Mouse (Mus musculus) CH12.LX (cell line): ENCODE data around the gene Slc4a3. TPM values are rescaled to one million over a fixed set of nuclear protein-coding genes. Genes with fewer than 3 reads are reported as not detected.

Source experiments
- DNase-seq: peaks from one replicate; pipeline ENCODE4 v3.0.0-alpha.2; 2013; ENCODE audit errors: extremely low read depth
- H3K27ac ChIP-seq: 2 replicates; pipeline ENCODE4 v1.5.1; 2012; ENCODE audit warnings: low read depth, mild to moderate bottlenecking, control low read depth, moderate library complexity; ENCODE audit not compliant: insufficient read depth
- H3K27me3 ChIP-seq: replicated peaks from 2 replicates; pipeline ENCODE3; 2012; ENCODE audit warnings: inconsistent platforms
- H3K36me3 ChIP-seq, 2 experiments: replicated peaks in 1 of 2; 2 replicates each; pipeline versions ENCODE3 to v1.6.1; 2012; ENCODE audit warnings: inconsistent platforms in 1 of 2, low read length in 1 of 2, mild to moderate bottlenecking in 1 of 2, mixed read lengths in 1 of 2, moderate library complexity in 1 of 2; ENCODE audit not compliant: control insufficient read depth in 1 of 2, insufficient read depth in 1 of 2
- H3K4me1 ChIP-seq, 2 experiments: 2 replicates each; pipeline ENCODE4 v1.6.1; 2012; ENCODE audit warnings: inconsistent platforms in 1 of 2, moderate library complexity in 1 of 2; ENCODE audit not compliant: insufficient read depth in 2 of 2, control insufficient read depth in 1 of 2
- H3K4me2 ChIP-seq: 2 replicates; pipeline ENCODE4 v1.6.1; 2012; ENCODE audit warnings: low read depth, mild to moderate bottlenecking, control low read depth; ENCODE audit not compliant: poor library complexity, insufficient read depth, severe bottlenecking
- H3K4me3 ChIP-seq, 3 experiments: fragments of 150-350 bp in 1 of 3; sonication (generic) in 1 of 3; replicated peaks in 1 of 3; 2 replicates each; pipeline versions ENCODE3 to v1.5.1; 2011 to 2012; ENCODE audit warnings: low read depth in 2 of 3, low read length in 2 of 3, mild to moderate bottlenecking in 2 of 3, moderate library complexity in 2 of 3, control low read depth in 1 of 3, improper control_type of control experiment in 1 of 3, inconsistent platforms in 1 of 3, mixed read lengths in 1 of 3; ENCODE audit not compliant: poor library complexity in 1 of 3
- H3K79me2 ChIP-seq: replicated peaks from 2 replicates; pipeline ENCODE4 v1.6.1; 2012; ENCODE audit warnings: mild to moderate bottlenecking, moderate library complexity; ENCODE audit not compliant: control insufficient read depth, poor library complexity, insufficient read depth, severe bottlenecking; ENCODE audit errors: extremely low read depth
- H3K9ac ChIP-seq: 2 replicates; pipeline ENCODE4 v1.6.1; 2012; ENCODE audit warnings: low read depth, mild to moderate bottlenecking, control low read depth, moderate library complexity; ENCODE audit not compliant: insufficient read depth
- H3K9me3 ChIP-seq: replicated peaks from 2 replicates; pipeline ENCODE3; 2012; ENCODE audit warnings: low read length, inconsistent platforms, mixed read lengths
- BHLHE40 ChIP-seq: IDR thresholded peaks from 2 replicates; pipeline ENCODE4 v1.6.1; 2011; ENCODE audit warnings: mild to moderate bottlenecking, low read depth, low read length, improper control_type of control experiment
- CTCF ChIP-seq, 2 experiments: IDR thresholded peaks in 1 of 2; conservative IDR thresholded peaks in 1 of 2; 2 replicates each; pipeline ENCODE4 v1.5.1; 2011 to 2012; ENCODE audit warnings: low read depth in 2 of 2, low read length in 2 of 2, improper control_type of control experiment in 1 of 2, inconsistent platforms in 1 of 2, mild to moderate bottlenecking in 1 of 2, moderate library complexity in 1 of 2
- KAT2A ChIP-seq: IDR thresholded peaks from 2 replicates; pipeline ENCODE4 v1.6.1; 2012; ENCODE audit warnings: low read length, improper control_type of control experiment, inconsistent platforms; ENCODE audit not compliant: insufficient replicate concordance
- MAZ ChIP-seq: IDR thresholded peaks from 2 replicates; pipeline ENCODE4 v1.6.1; 2012; ENCODE audit warnings: low read depth, mild to moderate bottlenecking, inconsistent platforms, low read length, improper control_type of control experiment, moderate library complexity
- MYC ChIP-seq: IDR thresholded peaks from 2 replicates; pipeline ENCODE4 v1.6.1; 2011; ENCODE audit warnings: low read depth, mild to moderate bottlenecking, improper control_type of control experiment, low read length
- NRF1 ChIP-seq: IDR thresholded peaks from 2 replicates; pipeline ENCODE4 v1.6.1; 2014; ENCODE audit warnings: low read depth, mild to moderate bottlenecking, inconsistent platforms, low read length, improper control_type of control experiment, moderate library complexity
- PAX5 ChIP-seq: IDR thresholded peaks from 2 replicates; pipeline ENCODE4 v1.6.1; 2012; ENCODE audit warnings: low read length, inconsistent platforms, mixed read lengths
- POLR2A ChIP-seq: IDR thresholded peaks from 2 replicates; pipeline ENCODE4 v1.6.1; 2011; ENCODE audit warnings: low read depth, mild to moderate bottlenecking, improper control_type of control experiment, low read length
- POLR2AphosphoS2 ChIP-seq: IDR thresholded peaks from 2 replicates; pipeline ENCODE4 v1.6.1; 2011; ENCODE audit warnings: low read depth, low read length, improper control_type of control experiment
- RAD21 ChIP-seq: IDR thresholded peaks from 2 replicates; pipeline ENCODE4 v1.6.1; 2011; ENCODE audit warnings: low read depth, mild to moderate bottlenecking, low read length, improper control_type of control experiment, moderate library complexity
- SMC3 ChIP-seq: IDR thresholded peaks from 2 replicates; pipeline ENCODE4 v1.6.1; 2011; ENCODE audit warnings: low read depth, low read length, improper control_type of control experiment
- UBTF ChIP-seq: IDR thresholded peaks from 2 replicates; pipeline ENCODE4 v1.6.1; 2012; ENCODE audit warnings: low read depth, mild to moderate bottlenecking, inconsistent platforms, low read length, improper control_type of control experiment, moderate library complexity
- USF1 ChIP-seq: IDR thresholded peaks from 2 replicates; pipeline ENCODE4 v1.6.1; 2014; ENCODE audit warnings: low read depth, mild to moderate bottlenecking, inconsistent platforms, low read length, improper control_type of control experiment
- USF2 ChIP-seq: conservative IDR thresholded peaks from 2 replicates; pipeline ENCODE4 v1.6.1; 2011; ENCODE audit warnings: low read depth, low read length, improper control_type of control experiment
- ZMIZ1 ChIP-seq: IDR thresholded peaks from 2 replicates; pipeline ENCODE4 v1.6.1; 2012; ENCODE audit warnings: low read depth, mild to moderate bottlenecking, inconsistent platforms, low read length, improper control_type of control experiment
- dilution Hi-C: fragments of 300-500 bp; cut with MboI; formaldehyde crosslinking; loops from 2 replicates; pipeline ENCODE4 v1.14.3; 2020; ENCODE audit warnings: low sequenced_read_pairs; ENCODE audit not compliant: extremely low pct_unique_long_range_greater_than_20kb, extremely low pct_ligation_motif_present
- in situ Hi-C: fragments of 300-500 bp; cut with MboI; formaldehyde crosslinking; loops from 3 replicates; pipeline ENCODE4 v1.14.3; 2019; ENCODE audit warnings: low sequenced_read_pairs, low pct_ligation_motif_present, low pct_unique_long_range_greater_than_20kb, mixed read lengths
- polyA plus RNA-seq: library from polyadenylated mRNA; unstranded; fragments of >175 nt; gene quantifications from 2 replicates; pipeline ENCODE4 v1.2.1, GENCODE M21; 2012; ENCODE audit warnings: low read depth; ENCODE audit not compliant: insufficient read length
- total RNA-seq, 2 experiments: library from RNA; depleted of rRNA; stranded (reverse); fragments of 300-350 nt in 1 of 2; fragments of >200 nt in 1 of 2; gene quantifications; 2 replicates each; pipeline ENCODE4 v1.2.3; 2012 to 2014

Slc4a3 gene
- total and polyA plus RNA-seq, 3 experiments, result 0.03 to 0.21 TPM; not detected in 1

DNA sequence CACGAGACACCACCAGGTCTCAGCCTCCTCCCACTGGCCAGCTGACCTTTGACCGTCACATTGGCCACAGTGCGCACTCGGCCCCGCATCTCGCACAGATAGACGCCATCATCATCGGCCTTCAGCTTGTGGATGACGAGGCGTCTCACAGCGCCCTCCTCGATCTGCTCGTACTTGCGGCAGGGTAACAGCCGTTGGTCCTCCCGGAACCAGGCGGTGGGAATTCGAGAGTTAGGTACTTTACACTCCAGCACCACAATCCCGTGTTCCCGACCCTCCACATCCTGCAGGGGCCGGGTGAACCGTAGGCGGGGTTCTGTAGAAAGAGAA, 42.5 kb upstream of the Slc4a3 start:
- dilution Hi-C loops, result no loop called here
- peaks cover 25% of the 10 kb centered on the region for H3K27me3 ChIP-seq
- no peaks in the 10 kb centered on the region for H3K36me3 ChIP-seq
- no peak overlapping the region for H3K9ac ChIP-seq
- in situ Hi-C loops, result no loop called here
- no peaks in the 10 kb centered on the region for H3K79me2 ChIP-seq
- TF ChIP-seq NRF1, result no peak
- no peak for TF ChIP-seq USF1
- TF ChIP-seq SMC3, result no peak
- no peak for TF ChIP-seq CTCF (conservative IDR thresholded peaks at IDR 0.05 in 1 of 2, IDR thresholded peaks at IDR 0.05 in 1 of 2; ENCODE audit: low read depth in 2 of 2, low read length in 2 of 2)
- no peak for TF ChIP-seq ZMIZ1
- TF ChIP-seq POLR2A, result no peak
- no peak for TF ChIP-seq MYC
- no peak for TF ChIP-seq BHLHE40
- no peak for TF ChIP-seq RAD21
- no peak overlapping the region for H3K4me2 ChIP-seq
- DNase-seq, result no peak
- H3K4me3 ChIP-seq, result no peak overlapping the region
- H3K4me1 ChIP-seq, result peaks cover 6 to 14% of the 10 kb centered on the region in 2 experiments
- peaks cover 13% of the 10 kb centered on the region for H3K9me3 ChIP-seq
- no peak overlapping the region for H3K27ac ChIP-seq

- H3K4me1 ChIP-seq, result peaks cover under 1 to 6% of the 10 kb centered on the region in 2 experiments; a peak in 3 of 4 replicates
- H3K4me3 ChIP-seq, result no peak overlapping the region
- no peak overlapping the region for H3K9ac ChIP-seq
- dilution Hi-C loops (no loop called here), in situ Hi-C loops (no loop called here)
- TF ChIP-seq POLR2AphosphoS2 (no peak), UBTF (no peak), MAZ (no peak), ZMIZ1 (no peak), PAX5 (no peak), KAT2A (no peak), SMC3 (no peak), USF2 (no peak)
- H3K9me3 ChIP-seq, result peaks cover 13% of the 10 kb centered on the region
- no peak for DNase-seq
- no peak overlapping the region for H3K4me2 ChIP-seq
- no peaks in the 10 kb centered on the region for H3K36me3 ChIP-seq
- no peaks in the 10 kb centered on the region for H3K79me2 ChIP-seq
- peaks cover 26% of the 10 kb centered on the region for H3K27me3 ChIP-seq
- no peak overlapping the region for H3K27ac ChIP-seq
These were observed 41.6 kb upstream of the Slc4a3 start for GRCm38 (mm10) chr1:75504256-75505045.
